Mouse (Mus musculus) myocyte (in vitro differentiated cells): ENCODE data around the gene Cemip2. TPM values are rescaled to one million over a fixed set of nuclear protein-coding genes. Genes with fewer than 3 reads are reported as not detected.
"Not testable (repeated sequence)": the region's sequence is repeated elsewhere in the genome, so short reads cannot be mapped to it uniquely, and the experiment has no call there.

ENCODE experiments used
- H3K27me3 ChIP-seq: one replicate; pipeline ENCODE4 v1.6.1; 2011; ENCODE audit not compliant: control insufficient read depth, insufficient read depth, insufficient read length
- H3K36me3 ChIP-seq: one replicate; pipeline ENCODE4 v1.6.1; 2011; ENCODE audit not compliant: control insufficient read depth, insufficient read depth
- H3K4me2 ChIP-seq: one replicate; pipeline ENCODE4 v1.6.1; 2011; ENCODE audit warnings: low read depth, control low read depth
- H3K4me3 ChIP-seq: one replicate; pipeline ENCODE4 v1.5.1; 2011; ENCODE audit warnings: mild to moderate bottlenecking, control low read depth, moderate library complexity
- H3K79me2 ChIP-seq: one replicate; pipeline ENCODE4 v1.6.1; 2011; ENCODE audit not compliant: control insufficient read depth, insufficient read depth
- H3ac ChIP-seq: one replicate; pipeline ENCODE4 v1.6.1; 2011; ENCODE audit not compliant: control insufficient read depth, insufficient read length
- CEBPB ChIP-seq: IDR thresholded peaks from 2 replicates; pipeline ENCODE4 v1.6.1; 2011; ENCODE audit warnings: mild to moderate bottlenecking, moderate library complexity; ENCODE audit not compliant: poor library complexity, insufficient read depth, severe bottlenecking
- E2F4 ChIP-seq: IDR thresholded peaks from one replicate; pipeline ENCODE4 v1.6.1; 2011; ENCODE audit warnings: mild to moderate bottlenecking, control low read depth, moderate library complexity; ENCODE audit not compliant: insufficient read depth
- MAX ChIP-seq: IDR thresholded peaks from one replicate; pipeline ENCODE4 v1.6.1; 2011; ENCODE audit warnings: low read depth, mild to moderate bottlenecking, control low read depth
- MYOD1 ChIP-seq, 3 experiments: IDR thresholded peaks; one replicate each; pipeline ENCODE4 v1.6.1; 2011; ENCODE audit warnings: control low read depth in 2 of 3, low read depth in 2 of 3, mild to moderate bottlenecking in 2 of 3, moderate library complexity in 1 of 3; ENCODE audit not compliant: insufficient read length in 2 of 3, control insufficient read depth in 1 of 3
- MYOG ChIP-seq, 3 experiments: IDR thresholded peaks; one replicate each; pipeline ENCODE4 v1.6.1; 2011; ENCODE audit warnings: control low read depth in 2 of 3, low read depth in 2 of 3, mild to moderate bottlenecking in 2 of 3; ENCODE audit not compliant: insufficient read length in 2 of 3, control insufficient read depth in 1 of 3, insufficient read depth in 1 of 3
- POLR2A ChIP-seq: IDR thresholded peaks from one replicate; pipeline ENCODE4 v1.6.1; 2011; ENCODE audit warnings: low read depth, mild to moderate bottlenecking, control low read depth, moderate library complexity; ENCODE audit not compliant: insufficient read length
- POLR2AphosphoS2 ChIP-seq: IDR thresholded peaks from one replicate; pipeline ENCODE4 v1.6.1; 2011; ENCODE audit warnings: low read depth, control low read depth; ENCODE audit not compliant: insufficient read length
- REST ChIP-seq: IDR thresholded peaks from one replicate; pipeline ENCODE4 v1.6.1; 2011; ENCODE audit warnings: mild to moderate bottlenecking, control low read depth, moderate library complexity; ENCODE audit not compliant: insufficient read depth, insufficient read length
- SRF ChIP-seq: IDR thresholded peaks from one replicate; pipeline ENCODE4 v1.6.1; 2011; ENCODE audit warnings: low read depth; ENCODE audit not compliant: control insufficient read depth, insufficient read length
- TCF12 ChIP-seq: IDR thresholded peaks from one replicate; pipeline ENCODE4 v1.6.1; 2011; ENCODE audit warnings: mild to moderate bottlenecking, control low read depth; ENCODE audit not compliant: poor library complexity, insufficient read depth, severe bottlenecking
- TCF3 ChIP-seq: IDR thresholded peaks from one replicate; pipeline ENCODE4 v1.6.1; 2011; ENCODE audit warnings: low read depth, control low read depth; ENCODE audit not compliant: insufficient read length
- USF1 ChIP-seq: IDR thresholded peaks from one replicate; pipeline ENCODE4 v1.6.1; 2011; ENCODE audit warnings: low read depth, mild to moderate bottlenecking, control low read depth, moderate library complexity
- polyA plus RNA-seq: library from polyadenylated mRNA; unstranded; fragments of >200 nt; fragmentation: generic; extraction: Trizol; gene quantifications from one replicate; pipeline ENCODE4 v1.2.1, GENCODE M21; 2012; ENCODE audit warnings: missing spikeins

The Cemip2 gene
- polyA plus RNA-seq, 1 experiment, result 14.5 TPM

DNA sequence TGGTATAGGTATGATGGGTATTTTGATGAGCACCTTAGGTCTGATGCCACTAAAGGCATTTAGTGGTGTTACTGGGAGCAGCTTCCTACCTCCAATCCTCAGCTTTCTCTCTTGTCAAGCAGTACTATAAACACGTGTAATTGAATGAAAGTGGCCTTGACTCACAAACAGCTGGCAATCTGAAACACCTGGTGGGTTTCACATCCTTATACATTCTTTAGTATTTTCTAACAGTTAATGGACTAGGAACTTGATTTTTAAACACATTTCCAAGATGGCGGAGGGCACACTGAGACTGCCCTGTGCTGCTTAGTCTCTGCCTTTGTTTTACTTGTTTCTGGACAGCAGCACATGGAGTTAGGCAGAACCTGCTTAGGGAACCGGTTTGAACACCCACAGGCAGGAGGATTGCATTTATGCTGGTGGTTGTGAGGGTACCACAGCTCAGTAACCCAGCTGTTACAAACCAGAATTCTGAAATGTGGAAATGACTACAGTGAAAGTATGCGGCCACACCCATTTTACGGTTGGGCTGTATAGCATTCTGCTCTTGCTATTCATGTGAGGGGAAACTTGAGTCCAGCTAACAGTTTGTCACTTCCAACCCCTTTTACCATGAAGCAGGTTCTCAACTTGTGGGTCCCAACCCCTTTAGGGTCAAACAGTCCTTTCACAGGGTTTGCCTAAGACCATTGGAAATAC is 84.3 kb downstream of the Cemip2 start:
- no peaks in the 10 kb centered on the region for H3K27me3 ChIP-seq
- H3ac ChIP-seq, result no peak overlapping the region
- H3K36me3 ChIP-seq, result peaks cover 8% of the 10 kb centered on the region
- H3K4me3 ChIP-seq, result no peak overlapping the region
- no peaks in the 10 kb centered on the region for H3K79me2 ChIP-seq
- peak overlapping the region; percentile 67 for H3K4me2 ChIP-seq
- no peak for TF ChIP-seq USF1
- no peak for TF ChIP-seq TCF3
- peak in 1 of 3 experiments; percentile 25 for TF ChIP-seq MYOD1 (IDR thresholded peaks at IDR 0.05; ENCODE audit: control insufficient read depth in 1 of 3, insufficient read length in 2 of 3, low read depth in 2 of 3)
- TF ChIP-seq SRF, result no peak
- TF ChIP-seq REST, result no peak
- no peak for TF ChIP-seq POLR2A
- TF ChIP-seq MYOG (IDR thresholded peaks at IDR 0.05; ENCODE audit: control insufficient read depth in 1 of 3, insufficient read depth in 1 of 3, insufficient read length in 2 of 3, low read depth in 2 of 3), result peak in 1 of 3 experiments; percentile 25
- TF ChIP-seq TCF12, result no peak
- TF ChIP-seq POLR2AphosphoS2, result no peak
- TF ChIP-seq MAX, result no peak

DNA sequence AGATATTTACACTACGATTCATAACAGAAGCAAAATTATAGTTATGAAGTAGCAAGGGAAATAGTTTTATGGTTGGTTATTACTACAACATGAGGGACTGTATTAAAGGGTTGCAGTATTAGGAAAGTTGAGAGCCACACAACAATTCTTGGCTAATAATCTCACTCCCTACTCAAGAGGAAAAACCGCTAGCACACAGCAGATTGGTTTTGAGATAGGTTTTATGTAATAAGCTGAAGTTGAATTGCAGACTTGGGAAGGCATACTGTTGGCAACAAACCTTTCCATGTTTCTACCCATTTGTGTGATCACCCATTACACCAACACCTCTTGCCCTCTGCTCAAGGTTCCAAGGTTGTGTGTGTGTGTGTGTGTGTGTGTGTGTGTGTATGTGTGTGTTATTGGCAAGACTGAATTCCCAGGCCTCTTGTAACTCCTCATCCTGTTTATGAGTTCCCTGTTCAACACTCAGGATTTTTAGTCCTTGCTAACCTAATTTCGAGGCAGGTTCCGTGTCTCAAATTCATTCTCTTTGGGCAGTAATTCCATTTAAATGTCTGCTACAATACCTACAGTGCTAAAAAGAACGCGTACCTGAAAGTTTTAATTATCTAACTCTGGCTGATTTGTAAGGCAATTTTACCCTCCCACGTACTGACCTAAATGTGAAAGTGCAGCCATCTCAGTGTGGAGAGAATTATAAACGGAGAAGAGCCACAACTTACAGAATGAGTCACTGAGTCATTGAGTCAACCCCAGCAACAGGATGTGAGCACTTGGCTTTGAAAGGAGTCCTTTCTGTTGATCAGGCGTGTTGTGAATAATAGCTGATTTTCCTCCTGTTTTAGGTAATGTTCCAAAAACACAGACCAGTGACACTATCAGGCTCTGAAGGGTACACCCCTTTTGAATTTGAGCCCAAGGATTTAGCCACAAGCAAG is 85.1 kb downstream of the Cemip2 start:
- Histone ChIP-seq H3ac (no peak overlapping the region), H3K4me2 (peak overlapping the region; percentile 67), H3K27me3 (no peaks in the 10 kb centered on the region), H3K79me2 (no peaks in the 10 kb centered on the region), H3K4me3 (no peak overlapping the region), H3K36me3 (peaks cover 8% of the 10 kb centered on the region)
- no peak for TF ChIP-seq REST
- TF ChIP-seq SRF, result no peak
- no peak for TF ChIP-seq TCF12
- TF ChIP-seq E2F4, result no peak
- TF ChIP-seq TCF3, result no peak
- TF ChIP-seq MAX, result no peak
- peak; percentile 28 for TF ChIP-seq POLR2AphosphoS2
- TF ChIP-seq POLR2A, result no peak
- TF ChIP-seq MYOG (IDR thresholded peaks at IDR 0.05; ENCODE audit: control insufficient read depth in 1 of 3, insufficient read depth in 1 of 3, insufficient read length in 2 of 3, low read depth in 2 of 3), result no peak

DNA sequence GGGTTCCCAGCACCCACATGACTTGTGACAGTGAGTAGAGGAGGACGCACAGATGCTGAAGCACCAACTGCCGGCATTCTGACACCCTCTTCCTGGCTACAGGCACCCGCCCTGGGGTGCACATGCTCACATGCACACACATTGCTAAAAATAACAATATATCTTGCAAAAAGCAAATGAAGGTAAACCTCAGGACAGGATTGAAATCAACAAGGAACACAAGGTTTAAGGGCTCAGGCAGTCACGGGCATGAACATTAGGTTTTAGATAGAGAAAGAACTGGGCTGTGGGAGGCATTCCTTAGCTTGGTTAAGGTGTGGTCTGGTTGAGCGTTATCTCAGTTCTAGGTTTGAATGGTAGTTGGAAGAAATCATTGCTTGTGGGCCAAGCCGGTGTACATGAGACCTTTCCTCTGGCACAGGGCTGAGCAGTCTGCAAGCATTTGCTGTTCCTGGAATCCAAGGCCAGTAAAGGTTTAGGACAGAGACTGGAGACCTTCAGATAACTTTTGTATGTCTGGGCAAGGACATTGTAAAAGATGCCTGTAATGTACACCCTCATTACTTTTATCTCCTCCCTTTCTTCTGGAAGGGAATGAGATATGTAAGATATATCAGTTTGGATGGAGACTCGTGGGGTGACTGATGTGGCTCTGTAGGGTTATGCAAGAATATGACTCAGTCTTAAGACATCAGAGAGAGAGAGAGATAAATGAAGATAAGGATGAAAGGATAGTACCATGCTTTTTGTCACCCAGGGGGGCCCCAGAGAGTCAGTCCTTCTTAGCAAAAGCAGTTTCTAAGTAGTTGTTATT is 87.3 kb downstream of the Cemip2 start:
- Histone ChIP-seq H3ac (no peak overlapping the region), H3K27me3 (no peaks in the 10 kb centered on the region), H3K79me2 (no peaks in the 10 kb centered on the region), H3K4me2 (no peak overlapping the region), H3K4me3 (no peak overlapping the region), H3K36me3 (no peaks in the 10 kb centered on the region)
- TF ChIP-seq MYOG (IDR thresholded peaks at IDR 0.05; ENCODE audit: control insufficient read depth in 1 of 3, insufficient read depth in 1 of 3, insufficient read length in 2 of 3, low read depth in 2 of 3) (no peak), CEBPB (peak; percentile 65)

DNA sequence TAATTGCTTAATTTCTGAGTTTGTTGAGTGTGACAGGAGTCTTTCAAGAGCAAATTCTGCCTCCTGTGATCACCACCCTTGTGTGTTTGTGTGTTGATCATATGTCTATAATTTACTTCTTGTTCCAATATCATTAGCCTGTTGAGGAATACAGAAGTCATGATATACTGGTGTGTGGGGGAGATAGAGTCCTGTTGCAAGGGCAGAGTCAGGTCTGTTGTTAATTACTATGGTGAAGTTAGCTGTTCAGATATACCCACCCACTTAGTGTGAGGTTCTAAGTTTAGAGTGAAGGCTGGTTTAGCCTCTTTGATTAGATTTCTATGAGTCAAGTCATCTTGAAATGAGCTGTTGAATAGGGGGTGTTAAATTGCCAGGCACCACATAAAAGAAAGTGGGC is 88.0 kb downstream of the Cemip2 start:
- no peaks in the 10 kb centered on the region for H3K27me3 ChIP-seq

DNA sequence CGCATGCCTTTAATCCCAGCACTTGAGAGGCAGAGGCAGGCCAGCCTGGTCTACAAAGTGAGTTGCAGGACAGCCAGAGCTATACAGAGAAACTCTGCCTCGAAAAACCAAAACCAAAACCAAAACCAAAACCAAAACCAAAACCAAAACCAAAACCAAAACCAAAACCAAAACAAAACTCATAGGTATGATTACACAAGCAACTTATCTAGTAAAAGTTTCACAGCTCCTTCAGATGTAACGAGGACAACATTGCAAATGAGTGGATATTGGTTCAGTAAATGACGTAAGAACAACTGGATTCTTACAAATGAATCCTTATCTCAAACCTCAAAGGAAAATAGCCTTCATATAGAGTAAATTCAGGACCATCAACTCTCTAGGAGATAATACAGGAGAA is 88.6 kb downstream of the Cemip2 start:
- not testable (repeated sequence) for H3K27me3 ChIP-seq, H3K36me3 ChIP-seq, H3ac ChIP-seq, H3K4me2 ChIP-seq, H3K4me3 ChIP-seq, H3K79me2 ChIP-seq

More for the DNA sequence above, 88.0 kb downstream of the Cemip2 start:
- H3K4me3 ChIP-seq, result no peak overlapping the region
- no peaks in the 10 kb centered on the region for H3K36me3 ChIP-seq
- H3ac ChIP-seq, result no peak overlapping the region
- no peak for TF ChIP-seq TCF3
- TF ChIP-seq TCF12, result no peak
- TF ChIP-seq CEBPB, result no peak
- no peak for TF ChIP-seq MAX
- TF ChIP-seq E2F4, result no peak
- TF ChIP-seq SRF, result no peak
- TF ChIP-seq REST, result no peak
- TF ChIP-seq MYOG (IDR thresholded peaks at IDR 0.05; ENCODE audit: control insufficient read depth in 1 of 3, insufficient read depth in 1 of 3, insufficient read length in 2 of 3, low read depth in 2 of 3), result no peak
- no peak overlapping the region for H3K4me2 ChIP-seq
- H3K79me2 ChIP-seq, result no peaks in the 10 kb centered on the region
